Mouse (Mus musculus) heart, embryonic 15.5 days (tissue): ENCODE measurements at regions not wholly inside any gene's neighbourhood (a gene's known extent, or its start where the extent isn't known, plus 50 kb on each side); places are given as distances from the start of the nearest gene placed in this dataset.

ENCODE experiments used
- ATAC-seq: fragments of 200-750 bp; cut with Nextera tagmentation; replicated peaks from 2 replicates; pipeline ENCODE4 v1.8.0; 2017; ENCODE audit warnings: low read depth, moderate TSS enrichment; ENCODE audit not compliant: insufficient number of reproducible peaks, insufficient read depth, low FRiP score
- H3K27ac ChIP-seq: fragments of 300-500 bp; sonication (generic); 2 replicates; pipeline ENCODE4 v1.5.1; 2015; ENCODE audit warnings: mild to moderate bottlenecking, inconsistent platforms
- H3K27me3 ChIP-seq: fragments of 300-500 bp; sonication (generic); 2 replicates; pipeline ENCODE4 v1.6.1; 2015; ENCODE audit warnings: inconsistent platforms
- H3K36me3 ChIP-seq: fragments of 300-500 bp; sonication (generic); 2 replicates; pipeline ENCODE4 v1.6.1; 2015; ENCODE audit warnings: mild to moderate bottlenecking, inconsistent platforms
- H3K4me1 ChIP-seq: fragments of 300-500 bp; sonication (generic); replicated peaks from 2 replicates; pipeline ENCODE4 v1.6.1; 2015; ENCODE audit warnings: inconsistent platforms
- H3K4me2 ChIP-seq: fragments of 300-500 bp; sonication (generic); 2 replicates; pipeline ENCODE4 v1.6.1; 2015; ENCODE audit warnings: inconsistent platforms, mild to moderate bottlenecking, moderate library complexity
- H3K4me3 ChIP-seq: fragments of 300-500 bp; sonication (generic); 2 replicates; pipeline ENCODE4 v1.5.1; 2015; ENCODE audit warnings: mild to moderate bottlenecking, inconsistent platforms
- H3K9ac ChIP-seq: fragments of 300-500 bp; sonication (generic); 2 replicates; pipeline ENCODE4 v1.6.1; 2015; ENCODE audit warnings: mild to moderate bottlenecking, inconsistent platforms
- H3K9me3 ChIP-seq: fragments of 300-500 bp; sonication (generic); replicated peaks from 2 replicates; pipeline ENCODE4 v1.6.1; 2016; ENCODE audit warnings: inconsistent platforms
- WGBS: fragments of 180-500 bp; shearing (Covaris S2); methylation state at CpG from one replicate; pipeline ENCODE4 v1.1.7; 2015; ENCODE audit warnings: mixed read lengths; 5-methylcytosine and 5-hydroxymethylcytosine counted together

DNA sequence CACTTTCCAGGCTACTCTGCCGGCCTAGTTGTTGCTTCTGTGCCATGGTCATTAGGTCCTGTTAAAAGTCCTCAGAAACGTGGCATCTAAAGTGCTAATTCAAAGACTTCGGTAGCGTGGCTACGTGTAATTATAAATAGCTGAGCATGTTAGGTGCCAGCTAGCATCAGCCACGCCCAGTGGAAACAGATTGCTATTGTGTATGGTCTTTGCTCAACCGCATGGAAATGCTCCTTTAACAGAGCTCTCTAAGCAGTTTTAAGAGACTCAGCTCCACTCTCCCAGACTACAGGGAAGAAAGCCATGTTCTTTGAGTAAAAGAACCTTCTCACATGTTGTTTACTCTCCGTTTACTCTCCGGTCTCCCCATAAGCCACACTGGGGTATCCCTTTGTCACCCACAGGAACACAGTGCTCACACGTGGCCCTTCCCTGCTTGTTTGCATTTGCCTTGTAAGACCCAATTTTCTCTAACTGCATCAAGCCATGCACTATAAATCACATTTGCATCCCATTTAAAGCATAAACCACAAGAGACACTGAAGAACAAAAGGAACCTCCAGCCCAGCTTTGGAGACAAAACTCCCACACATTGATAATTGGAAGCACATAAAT, 311.7 kb downstream of the Fgf10 start:
- no peak overlapping the region for H3K9ac ChIP-seq
- 76% methylated on average over 10 of the region's 10 CpGs for WGBS
- H3K4me1 ChIP-seq, result no peaks in the 10 kb centered on the region
- no peak overlapping the region for H3K27ac ChIP-seq
- H3K27me3 ChIP-seq, result no peaks in the 10 kb centered on the region
- ATAC-seq, result no peak
- no peaks in the 10 kb centered on the region for H3K9me3 ChIP-seq
- no peaks in the 10 kb centered on the region for H3K36me3 ChIP-seq
- no peak overlapping the region for H3K4me3 ChIP-seq
- no peak overlapping the region for H3K4me2 ChIP-seq

- Histone ChIP-seq H3K27me3 (no peaks in the 10 kb centered on the region), H3K27ac (no peak overlapping the region), H3K4me1 (no peaks in the 10 kb centered on the region), H3K4me2 (no peak overlapping the region), H3K4me3 (no peak overlapping the region), H3K9ac (no peak overlapping the region), H3K9me3 (no peaks in the 10 kb centered on the region), H3K36me3 (no peaks in the 10 kb centered on the region)
- WGBS, result 88% methylated on average over 1 of the region's 1 CpGs
- no peak for ATAC-seq
Observed at GRCm38 (mm10) chr13:118985285-118985684, 315.7 kb downstream of the Fgf10 start.

- H3K27ac ChIP-seq, result no peak overlapping the region
- H3K9ac ChIP-seq, result no peak overlapping the region
- no peaks in the 10 kb centered on the region for H3K4me1 ChIP-seq
- no peak overlapping the region for H3K4me2 ChIP-seq
- ATAC-seq, result no peak
- H3K4me3 ChIP-seq, result no peak overlapping the region
- H3K9me3 ChIP-seq, result no peaks in the 10 kb centered on the region
- H3K36me3 ChIP-seq, result no peaks in the 10 kb centered on the region
- WGBS, result 77% methylated on average over 6 of the region's 6 CpGs
- no peaks in the 10 kb centered on the region for H3K27me3 ChIP-seq
Observed at GRCm38 (mm10) chr13:119025305-119025975, 355.8 kb downstream of the Fgf10 start.

DNA sequence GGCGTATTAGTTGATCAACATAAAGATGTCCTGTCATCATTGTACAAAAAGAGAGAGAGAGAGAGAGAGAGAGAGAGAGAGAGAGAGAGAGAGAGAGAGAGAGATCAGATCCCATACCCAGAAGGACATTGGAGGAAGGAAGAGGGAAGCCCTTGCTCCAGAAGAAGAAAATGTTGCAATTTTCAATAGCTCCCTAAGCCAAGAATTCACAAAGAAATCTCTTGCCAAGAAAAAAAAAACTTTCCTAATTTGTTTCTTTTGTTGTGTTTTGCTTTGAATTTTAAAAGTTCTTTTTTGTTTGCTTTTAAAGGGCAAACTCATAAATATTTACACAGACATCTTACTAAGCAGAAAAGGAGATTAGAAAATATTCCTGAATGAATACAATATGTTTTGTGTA, 370.0 kb downstream of the Fgf10 start:
- 79% methylated on average over 1 of the region's 1 CpGs for WGBS
- no peak for ATAC-seq

DNA sequence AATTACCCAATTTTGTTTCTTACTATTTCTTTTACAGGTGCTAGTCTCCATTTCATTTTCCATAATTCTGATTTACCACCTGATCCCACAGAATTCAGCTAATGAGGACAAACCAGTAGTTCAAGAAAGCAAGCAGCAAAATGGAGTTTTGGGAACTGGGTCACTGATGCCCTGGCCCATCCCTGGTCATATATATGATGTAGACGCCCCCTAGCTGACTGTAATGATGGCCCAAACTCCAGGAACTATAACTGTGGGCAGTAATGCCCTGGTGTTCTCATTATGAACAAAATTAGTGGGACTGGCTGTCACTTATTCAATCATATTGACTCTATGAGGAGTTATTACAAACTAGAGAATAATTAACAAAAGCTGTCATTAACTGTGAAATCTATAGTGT, 375.5 kb downstream of the Fgf10 start:
- Histone ChIP-seq H3K9ac (no peak overlapping the region), H3K27me3 (no peaks in the 10 kb centered on the region), H3K27ac (no peak overlapping the region), H3K36me3 (no peaks in the 10 kb centered on the region), H3K9me3 (no peaks in the 10 kb centered on the region), H3K4me1 (no peaks in the 10 kb centered on the region), H3K4me2 (no peak overlapping the region), H3K4me3 (no peak overlapping the region)
- ATAC-seq, result no peak
- WGBS, result 76% methylated on average over 1 of the region's 1 CpGs

More for the DNA sequence above, 370.0 kb downstream of the Fgf10 start:
- Histone ChIP-seq H3K4me2 (no peak overlapping the region), H3K9ac (no peak overlapping the region), H3K36me3 (no peaks in the 10 kb centered on the region), H3K4me3 (no peak overlapping the region), H3K4me1 (no peaks in the 10 kb centered on the region), H3K27me3 (no peaks in the 10 kb centered on the region), H3K9me3 (no peaks in the 10 kb centered on the region), H3K27ac (no peak overlapping the region)

GRCm38 (mm10) chr13:119068745-119069580, 359.4 kb upstream of the Paip1 start:
- H3K9ac ChIP-seq, result no peak overlapping the region
- 52% methylated on average over 6 of the region's 6 CpGs for WGBS
- no peaks in the 10 kb centered on the region for H3K27me3 ChIP-seq
- no peak for ATAC-seq
- H3K36me3 ChIP-seq, result no peaks in the 10 kb centered on the region
- H3K27ac ChIP-seq, result no peak overlapping the region
- H3K9me3 ChIP-seq, result no peaks in the 10 kb centered on the region
- no peaks in the 10 kb centered on the region for H3K4me1 ChIP-seq
- H3K4me2 ChIP-seq, result no peak overlapping the region
- no peak overlapping the region for H3K4me3 ChIP-seq

- Histone ChIP-seq H3K9me3 (no peaks in the 10 kb centered on the region), H3K36me3 (no peaks in the 10 kb centered on the region), H3K9ac (no peak overlapping the region), H3K4me3 (no peak overlapping the region), H3K27ac (no peak overlapping the region), H3K4me1 (no peaks in the 10 kb centered on the region), H3K27me3 (no peaks in the 10 kb centered on the region), H3K4me2 (no peak overlapping the region)
- no peak for ATAC-seq
- 71% methylated on average over 7 of the region's 7 CpGs for WGBS
Observed at GRCm38 (mm10) chr13:119069581-119069936, 358.8 kb upstream of the Paip1 start.

DNA sequence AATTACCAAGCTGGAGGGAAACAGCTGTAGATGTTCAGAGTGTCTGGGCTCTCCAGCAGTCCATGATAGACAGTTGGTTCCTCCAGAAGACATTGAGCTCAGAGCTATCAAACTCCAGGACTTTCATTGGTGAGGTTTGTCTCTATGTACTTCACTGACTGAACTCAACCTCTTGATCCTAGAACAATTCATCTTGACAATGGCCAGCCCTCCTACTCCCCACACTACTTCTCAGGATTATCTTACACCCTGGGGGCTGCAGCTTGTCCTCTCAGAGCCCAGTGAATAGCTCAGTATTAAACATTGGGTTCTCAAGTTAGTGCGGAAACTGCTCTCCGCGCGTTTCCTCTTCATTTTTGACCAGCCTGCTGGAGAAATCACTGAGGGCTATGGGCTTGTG, 349.2 kb upstream of the Paip1 start:
- no peak for ATAC-seq
- 90% methylated on average over 4 of the region's 4 CpGs for WGBS
- no peaks in the 10 kb centered on the region for H3K27me3 ChIP-seq
- H3K4me1 ChIP-seq, result no peaks in the 10 kb centered on the region
- no peaks in the 10 kb centered on the region for H3K36me3 ChIP-seq
- H3K9me3 ChIP-seq, result no peaks in the 10 kb centered on the region
- no peak overlapping the region for H3K4me2 ChIP-seq
- H3K9ac ChIP-seq, result no peak overlapping the region
- no peak overlapping the region for H3K4me3 ChIP-seq
- no peak overlapping the region for H3K27ac ChIP-seq

- Histone ChIP-seq H3K4me3 (no peak overlapping the region), H3K4me1 (no peaks in the 10 kb centered on the region), H3K27ac (no peak overlapping the region), H3K27me3 (no peaks in the 10 kb centered on the region), H3K36me3 (no peaks in the 10 kb centered on the region), H3K9ac (no peak overlapping the region), H3K4me2 (no peak overlapping the region), H3K9me3 (no peaks in the 10 kb centered on the region)
- 31% methylated on average over 1 of the region's 1 CpGs for WGBS
- ATAC-seq, result no peak
Observed at GRCm38 (mm10) chr13:119081691-119082090, 346.7 kb upstream of the Paip1 start.

DNA sequence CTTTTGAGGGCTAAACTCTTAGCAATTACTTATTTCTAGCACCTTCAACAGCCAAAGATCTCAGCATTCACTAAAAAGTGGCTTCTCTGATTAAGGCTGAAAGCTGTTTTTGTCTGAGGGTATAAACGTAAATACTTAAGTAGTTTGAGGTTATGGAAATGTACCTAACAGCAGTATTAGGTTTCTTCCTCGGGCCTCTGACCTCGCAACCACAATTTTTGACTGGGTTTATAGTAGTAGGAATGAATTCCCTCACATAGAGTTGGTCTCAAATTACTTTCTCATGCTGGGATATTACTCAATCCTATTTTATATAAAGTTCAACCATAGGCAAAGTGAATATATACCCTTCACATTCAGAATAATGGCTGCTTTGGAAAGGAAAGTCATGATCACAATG, 310.5 kb upstream of the Paip1 start:
- no peaks in the 10 kb centered on the region for H3K36me3 ChIP-seq
- WGBS, result 70% methylated on average over 3 of the region's 3 CpGs
- no peaks in the 10 kb centered on the region for H3K4me1 ChIP-seq
- no peak overlapping the region for H3K9ac ChIP-seq
- no peak for ATAC-seq
- H3K27me3 ChIP-seq, result no peaks in the 10 kb centered on the region
- no peaks in the 10 kb centered on the region for H3K9me3 ChIP-seq
- no peak overlapping the region for H3K27ac ChIP-seq
- no peak overlapping the region for H3K4me2 ChIP-seq
- no peak overlapping the region for H3K4me3 ChIP-seq

GRCm38 (mm10) chr13:119118382-119118781, 310.0 kb upstream of the Paip1 start:
- no peak overlapping the region for H3K4me2 ChIP-seq
- no peak overlapping the region for H3K9ac ChIP-seq
- WGBS, result 37% methylated on average over 1 of the region's 1 CpGs
- no peaks in the 10 kb centered on the region for H3K27me3 ChIP-seq
- no peaks in the 10 kb centered on the region for H3K36me3 ChIP-seq
- no peaks in the 10 kb centered on the region for H3K4me1 ChIP-seq
- H3K4me3 ChIP-seq, result no peak overlapping the region
- H3K27ac ChIP-seq, result no peak overlapping the region
- no peak for ATAC-seq
- no peaks in the 10 kb centered on the region for H3K9me3 ChIP-seq
